Mouse (Mus musculus): ENCODE results near the gene 4932429P05Rik.

Gene 4932429P05Rik

DNA sequence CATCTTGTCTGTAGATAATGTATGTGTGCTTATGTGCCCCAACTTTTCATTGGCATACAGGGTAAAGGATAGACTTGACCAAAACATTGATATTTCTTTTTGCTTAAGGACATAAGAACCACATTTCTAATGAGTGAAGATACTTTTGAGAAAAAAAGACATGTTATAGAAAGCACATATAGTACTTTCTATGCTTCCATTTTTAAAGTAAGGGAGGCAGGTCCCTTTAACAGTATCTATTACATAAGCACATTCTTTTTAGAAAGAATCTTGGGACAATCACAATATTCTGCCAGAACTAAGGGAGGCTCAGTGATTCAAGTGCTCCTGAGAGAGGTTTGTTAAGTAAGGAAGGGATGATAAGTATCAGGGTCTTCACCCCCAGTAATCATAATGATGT, at the start of gene 4932429P05Rik:
Gene 4932429P05Rik (plus strand): TSS at position 301 of the 400 bp plus-strand sequence.
- no peak for DNase-seq (ENCODE audit: low spot score in 2 of 2)
